Mouse (Mus musculus) hindbrain, embryonic 14.5 days (tissue): ENCODE measurements around the gene Pde8b. TPM values are rescaled to one million over a fixed set of nuclear protein-coding genes. Genes with fewer than 3 reads are reported as not detected.

Experiments used
- ATAC-seq: fragments of 200-750 bp; cut with Nextera tagmentation; 2 replicates; pipeline ENCODE4 v1.8.0; 2017; ENCODE audit warnings: moderate number of reproducible peaks, mild to moderate bottlenecking, moderate TSS enrichment, moderate library complexity; ENCODE audit not compliant: low FRiP score
- DNase-seq: peaks from one replicate; pipeline ENCODE4 v3.0.0-alpha.2; 2015; ENCODE audit warnings: low spot score
- H3K27ac ChIP-seq: fragments of 300-500 bp; sonication (generic); 2 replicates; pipeline ENCODE4 v1.5.1; 2014; ENCODE audit warnings: mild to moderate bottlenecking, moderate library complexity
- H3K27me3 ChIP-seq: fragments of 300-500 bp; sonication (generic); 2 replicates; pipeline ENCODE4 v1.6.1; 2014; ENCODE audit warnings: mild to moderate bottlenecking, low read length, mixed read lengths; ENCODE audit not compliant: control insufficient read depth, insufficient read depth
- H3K36me3 ChIP-seq: fragments of 300-500 bp; sonication (generic); replicated peaks from 2 replicates; pipeline ENCODE4 v1.6.1; 2014; ENCODE audit not compliant: control insufficient read depth, insufficient read depth
- H3K4me1 ChIP-seq: fragments of 300-500 bp; sonication (generic); replicated peaks from 2 replicates; pipeline ENCODE4 v1.6.1; 2014; ENCODE audit warnings: antibody characterized with exemption, low read length, mixed read lengths; ENCODE audit not compliant: control insufficient read depth, insufficient read depth
- H3K4me2 ChIP-seq: fragments of 300-500 bp; sonication (generic); replicated peaks from 2 replicates; pipeline ENCODE4 v1.6.1; 2014; ENCODE audit warnings: mild to moderate bottlenecking, moderate library complexity
- H3K4me3 ChIP-seq: fragments of 300-500 bp; sonication (generic); replicated peaks from 2 replicates; pipeline ENCODE4 v1.5.1; 2014; ENCODE audit warnings: mild to moderate bottlenecking, low read length
- H3K9ac ChIP-seq: fragments of 300-500 bp; sonication (generic); 2 replicates; pipeline ENCODE4 v1.6.1; 2014
- H3K9me3 ChIP-seq: fragments of 300-500 bp; sonication (generic); 2 replicates; pipeline ENCODE4 v1.6.1; 2016; ENCODE audit warnings: low read length; ENCODE audit not compliant: control insufficient read depth
- WGBS: fragments of 180-500 bp; shearing (Covaris S2); extraction: QIAGEN DNeasy Blood & Tissue Kit; methylation state at CpG from one replicate; pipeline ENCODE4 v1.1.7; 2014; 5-methylcytosine and 5-hydroxymethylcytosine counted together
- polyA plus RNA-seq: library from polyadenylated mRNA; unstranded; fragments of >200 nt; fragmentation: Nextera tagmentation; extraction: Ambion mirVana; gene quantifications from 2 replicates; pipeline ENCODE4 v1.2.1, GENCODE M21; 2014

Pde8b gene
- polyA plus RNA-seq, 1 experiment from 2014 or later, result 8.0 TPM

GRCm38 (mm10) chr13:95007281-95007680 lies 242.9 kb downstream of the Pde8b start:
- Histone ChIP-seq H3K9me3 (no peaks in the 10 kb centered on the region), H3K4me3 (no peak overlapping the region), H3K36me3 (peaks cover 19% of the 10 kb centered on the region; the same call in 1 of the 2 replicates), H3K4me1 (no peaks in the 10 kb centered on the region), H3K27me3 (no peaks in the 10 kb centered on the region), H3K4me2 (no peak overlapping the region), H3K27ac (no peak overlapping the region), H3K9ac (no peak overlapping the region)
- ATAC-seq (no peak), DNase-seq (no peak)
- WGBS, result 79% methylated on average over 8 of the region's 8 CpGs

- Histone ChIP-seq H3K4me1 (no peaks in the 10 kb centered on the region), H3K36me3 (no peaks in the 10 kb centered on the region; the same call in 1 of the 2 replicates), H3K9ac (no peak overlapping the region), H3K27me3 (no peaks in the 10 kb centered on the region), H3K27ac (no peak overlapping the region), H3K9me3 (no peaks in the 10 kb centered on the region), H3K4me3 (no peak overlapping the region), H3K4me2 (no peak overlapping the region)
- WGBS, result 79% methylated on average over 5 of the region's 5 CpGs
- DNase-seq (no peak), ATAC-seq (no peak)
These were observed 259.6 kb downstream of the Pde8b start for GRCm38 (mm10) chr13:94990516-94990915.

- Histone ChIP-seq H3K4me2 (no peak overlapping the region), H3K9ac (no peak overlapping the region), H3K9me3 (no peaks in the 10 kb centered on the region), H3K27me3 (no peaks in the 10 kb centered on the region), H3K4me1 (peaks cover 9% of the 10 kb centered on the region), H3K4me3 (no peak overlapping the region), H3K36me3 (peaks cover 11% of the 10 kb centered on the region), H3K27ac (no peak overlapping the region)
- DNase-seq (no peak), ATAC-seq (no peak)
- 66% methylated on average over 7 of the region's 7 CpGs for WGBS
These were observed 271.1 kb downstream of the Pde8b start for GRCm38 (mm10) chr13:94979081-94979480.

GRCm38 (mm10) chr13:94976219-94977186 lies 273.6 kb downstream of the Pde8b start, which contains the start of gene Wdr41:
Wdr41 (plus strand) TSS chr13:94976344.
- peak within 1 kb of the TSS; percentile 97 for H3K27ac ChIP-seq
- peak; percentile 96 for DNase-seq
- no peaks in the 10 kb centered on the region for H3K9me3 ChIP-seq
- no peaks in the 10 kb centered on the region for H3K27me3 ChIP-seq
- peaks cover 8% of the 10 kb centered on the region; the same call in 1 of the 2 replicates for H3K36me3 ChIP-seq
- peak within 1 kb of the TSS; percentile 90 for H3K9ac ChIP-seq
- peak within 1 kb of the TSS; percentile 60 for H3K4me2 ChIP-seq
- ATAC-seq, result peak; percentile 98
- peak within 1 kb of the TSS; percentile 87 for H3K4me3 ChIP-seq
- peaks cover 9% of the 10 kb centered on the region for H3K4me1 ChIP-seq
- WGBS, result 3% methylated on average over 60 of the region's 68 CpGs

GRCm38 (mm10) chr13:94975828-94976218 lies 274.3 kb downstream of the Pde8b start:
- Histone ChIP-seq H3K36me3 (0 out of 2 replicates have a peak, but pooled peaks cover 3% of the 10 kb centered on the region), H3K27me3 (no peaks in the 10 kb centered on the region), H3K9me3 (no peaks in the 10 kb centered on the region), H3K27ac (no peak overlapping the region; the same call in 1 of the 2 replicates), H3K4me3 (peak overlapping the region; percentile 87), H3K9ac (peak overlapping the region; percentile 90), H3K4me2 (peak overlapping the region; percentile 60), H3K4me1 (peaks cover 9% of the 10 kb centered on the region)
- ATAC-seq, result no peak
- DNase-seq, result no peak
- 29% methylated on average over 9 of the region's 9 CpGs for WGBS

Other genes starting within 250 kb of the Pde8b start
- gene Zbed3, start 73.3 kb upstream of the Pde8b start, polyA plus RNA-seq, result 31.9 and 37.5 TPM in 2 replicates
- 34.6 and 41.7 TPM in 2 replicates for gene Aggf1, start 125.0 kb upstream of the Pde8b start, polyA plus RNA-seq
- 10.4 and 11.7 TPM in 2 replicates for gene Crhbp, start 194.6 kb upstream of the Pde8b start, polyA plus RNA-seq
- gene S100z, start 228.4 kb upstream of the Pde8b start, polyA plus RNA-seq, result not detected in 2 replicates